Mouse (Mus musculus): ENCODE measurements at regions not wholly inside any gene's neighbourhood (a gene's known extent, or its start where the extent isn't known, plus 50 kb on each side); places are given as distances from the start of the nearest gene placed in this dataset.

GRCm38 (mm10) chr1:159148498-159149187 is 83.5 kb upstream of the Cop1 start:
- 73% methylated on average over 9 of the region's 9 CpGs for WGBS
- H3K4me1 ChIP-seq (replicated peaks; ENCODE audit: control insufficient read depth, insufficient read depth, low read length): no peaks in the 10 kb centered on the region
- no peaks in the 10 kb centered on the region for H3K36me3 ChIP-seq (ENCODE audit: control insufficient read depth, insufficient read depth, low read length)
- H3K9me3 ChIP-seq (ENCODE audit: control insufficient read depth, low read length): no peaks in the 10 kb centered on the region
- no peak overlapping the region for H3K9ac ChIP-seq (ENCODE audit: low read length)
- no peak overlapping the region for H3K27ac ChIP-seq (ENCODE audit: low read depth)
- DNase-seq (ENCODE audit: low spot score) (no peak), ATAC-seq (replicated peaks; ENCODE audit: low FRiP score, low TSS enrichment, low read depth) (no peak)
- H3K4me3 ChIP-seq (ENCODE audit: low read depth, low read length): no peak overlapping the region
- H3K4me2 ChIP-seq (ENCODE audit: low read length): no peak overlapping the region
- H3K27me3 ChIP-seq (replicated peaks; ENCODE audit: control insufficient read depth, insufficient read depth, low read length): no peaks in the 10 kb centered on the region

DNA sequence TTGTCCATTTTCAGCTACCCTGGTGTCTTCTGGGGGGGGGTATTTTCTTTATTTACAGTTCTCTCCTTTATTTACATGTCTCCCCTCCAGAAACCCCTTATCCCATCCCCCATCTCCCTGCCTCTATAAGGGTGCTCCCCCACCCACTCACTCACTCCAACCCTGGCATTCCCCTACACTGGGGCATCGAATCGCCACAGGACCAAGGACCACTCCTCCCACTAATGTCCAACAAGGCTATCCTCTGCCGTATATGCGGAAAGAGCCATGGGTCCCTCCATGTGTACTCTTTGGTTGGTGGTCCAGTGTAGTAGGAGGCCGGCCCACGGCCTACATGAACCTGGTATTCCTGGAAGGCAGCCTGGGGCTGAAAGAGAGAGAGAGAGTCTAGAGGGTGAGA is 82.9 kb upstream of the Cop1 start:
- WGBS: 82% methylated on average over 6 of the region's 6 CpGs
- no peak for ATAC-seq (replicated peaks; ENCODE audit: low FRiP score, low TSS enrichment, low read depth)
- DNase-seq (ENCODE audit: low spot score): no peak
- no peaks in the 10 kb centered on the region for H3K27me3 ChIP-seq (replicated peaks; ENCODE audit: control insufficient read depth, insufficient read depth, low read length)
- H3K36me3 ChIP-seq (ENCODE audit: control insufficient read depth, insufficient read depth, low read length): no peaks in the 10 kb centered on the region
- H3K27ac ChIP-seq (ENCODE audit: low read depth): no peak overlapping the region
- H3K9ac ChIP-seq (ENCODE audit: low read length): no peak overlapping the region
- no peaks in the 10 kb centered on the region for H3K9me3 ChIP-seq (ENCODE audit: control insufficient read depth, low read length)
- H3K4me1 ChIP-seq (replicated peaks; ENCODE audit: control insufficient read depth, insufficient read depth, low read length): no peaks in the 10 kb centered on the region
- H3K4me3 ChIP-seq (ENCODE audit: low read depth, low read length): no peak overlapping the region
- no peak overlapping the region for H3K4me2 ChIP-seq (ENCODE audit: low read length)

- H3K27ac ChIP-seq (ENCODE audit: low read depth): no peak overlapping the region
- H3K27me3 ChIP-seq (replicated peaks; ENCODE audit: control insufficient read depth, insufficient read depth, low read length): no peaks in the 10 kb centered on the region
- H3K4me3 ChIP-seq (ENCODE audit: low read depth, low read length): no peak overlapping the region
- no peak for DNase-seq (ENCODE audit: low spot score)
- H3K4me2 ChIP-seq (ENCODE audit: low read length): no peak overlapping the region
- ATAC-seq (replicated peaks; ENCODE audit: low FRiP score, low TSS enrichment, low read depth): no peak
- H3K4me1 ChIP-seq (replicated peaks; ENCODE audit: control insufficient read depth, insufficient read depth, low read length): no peaks in the 10 kb centered on the region
- no peaks in the 10 kb centered on the region for H3K36me3 ChIP-seq (ENCODE audit: control insufficient read depth, insufficient read depth, low read length)
- 41% methylated on average over 6 of the region's 6 CpGs for WGBS
- H3K9me3 ChIP-seq (ENCODE audit: control insufficient read depth, low read length): no peaks in the 10 kb centered on the region
- no peak overlapping the region for H3K9ac ChIP-seq (ENCODE audit: low read length)
Observed at GRCm38 (mm10) chr1:159149721-159150120, 82.4 kb upstream of the Cop1 start.

DNA sequence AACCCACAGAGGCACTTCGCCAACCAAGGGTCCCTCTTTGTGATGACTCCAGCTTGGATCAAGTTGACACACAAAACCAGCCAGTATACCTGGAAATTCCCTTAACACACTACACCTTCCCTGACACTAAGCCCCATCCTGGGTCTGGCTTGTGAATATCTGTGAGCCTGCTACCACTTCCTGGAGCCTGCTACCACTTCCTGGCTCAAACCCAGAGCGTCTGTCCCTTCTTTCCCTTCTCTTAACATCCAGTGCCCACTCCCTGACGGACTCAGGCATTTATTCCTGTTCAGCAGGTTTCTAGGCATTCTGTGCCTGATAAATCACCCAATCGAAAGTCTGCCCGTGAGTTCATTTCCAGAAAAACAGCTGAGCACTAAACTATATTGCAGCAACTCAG is 81.8 kb upstream of the Cop1 start:
- no peak overlapping the region for H3K27ac ChIP-seq (ENCODE audit: low read depth)
- no peak overlapping the region for H3K4me3 ChIP-seq (ENCODE audit: low read depth, low read length)
- ATAC-seq (replicated peaks; ENCODE audit: low FRiP score, low TSS enrichment, low read depth): no peak
- no peak overlapping the region for H3K9ac ChIP-seq (ENCODE audit: low read length)
- no peaks in the 10 kb centered on the region for H3K9me3 ChIP-seq (ENCODE audit: control insufficient read depth, low read length)
- no peaks in the 10 kb centered on the region for H3K27me3 ChIP-seq (replicated peaks; ENCODE audit: control insufficient read depth, insufficient read depth, low read length)
- H3K36me3 ChIP-seq (ENCODE audit: control insufficient read depth, insufficient read depth, low read length): no peaks in the 10 kb centered on the region
- no peaks in the 10 kb centered on the region for H3K4me1 ChIP-seq (replicated peaks; ENCODE audit: control insufficient read depth, insufficient read depth, low read length)
- WGBS: 65% methylated on average over 5 of the region's 5 CpGs
- no peak overlapping the region for H3K4me2 ChIP-seq (ENCODE audit: low read length)
- no peak for DNase-seq (ENCODE audit: low spot score)

- Histone ChIP-seq H3K27me3 (replicated peaks; ENCODE audit: control insufficient read depth, insufficient read depth, low read length) (no peaks in the 10 kb centered on the region), H3K4me2 (ENCODE audit: low read length) (no peak overlapping the region), H3K9me3 (ENCODE audit: control insufficient read depth, low read length) (no peaks in the 10 kb centered on the region), H3K9ac (ENCODE audit: low read length) (no peak overlapping the region), H3K27ac (ENCODE audit: low read depth) (no peak overlapping the region), H3K4me1 (replicated peaks; ENCODE audit: control insufficient read depth, insufficient read depth, low read length) (no peaks in the 10 kb centered on the region), H3K36me3 (ENCODE audit: control insufficient read depth, insufficient read depth, low read length) (no peaks in the 10 kb centered on the region), H3K4me3 (ENCODE audit: low read depth, low read length) (no peak overlapping the region)
- 54% methylated on average over 3 of the region's 3 CpGs for WGBS
- ATAC-seq (replicated peaks; ENCODE audit: low FRiP score, low TSS enrichment, low read depth) (no peak), DNase-seq (ENCODE audit: low spot score) (no peak)
Observed at GRCm38 (mm10) chr1:159156428-159156827, 75.7 kb upstream of the Cop1 start.

DNA sequence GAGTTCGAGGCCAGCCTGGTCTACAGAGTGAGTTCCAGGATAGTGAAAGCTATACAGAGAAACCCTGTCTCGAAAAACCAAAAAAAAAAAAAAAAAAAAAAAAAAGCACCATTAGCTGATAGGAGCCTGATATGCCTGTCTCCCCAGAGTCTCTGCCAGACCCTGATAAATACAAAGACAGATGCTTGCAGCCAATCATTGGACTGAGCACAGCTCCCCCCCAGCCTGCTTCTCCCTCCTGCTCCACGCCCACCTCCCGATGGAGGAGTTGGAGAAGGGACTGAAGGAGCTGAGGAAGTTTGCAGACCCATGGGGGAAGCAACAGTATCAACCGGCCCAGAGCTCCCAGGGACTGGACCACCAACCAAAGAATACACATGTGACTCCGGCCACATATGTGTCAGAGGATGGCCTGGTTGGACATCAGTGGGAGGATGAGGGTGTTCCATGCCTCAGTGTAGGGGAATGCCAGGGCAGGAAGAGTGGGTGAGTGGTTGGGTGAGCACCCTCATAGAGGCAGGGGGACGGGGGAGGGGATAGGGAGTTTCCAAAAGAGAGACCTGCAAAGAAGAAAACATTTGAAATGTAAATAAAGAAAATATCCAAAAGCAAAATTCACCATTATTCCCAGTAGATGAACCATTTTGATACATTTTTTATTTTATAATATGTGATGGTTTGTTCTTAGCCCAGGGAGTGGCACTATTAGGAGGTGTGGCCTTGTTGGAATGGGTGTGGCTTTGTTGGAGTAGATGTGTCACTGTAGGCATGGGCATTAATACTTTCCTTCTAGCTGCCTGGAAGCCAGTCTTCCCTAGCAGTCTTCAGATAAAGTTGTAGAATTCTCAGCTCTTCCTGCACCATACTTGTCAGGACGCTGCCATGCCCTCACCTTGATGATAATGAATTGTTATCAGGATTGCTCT is 71.8 kb upstream of the Cop1 start:
- no peak overlapping the region for H3K9ac ChIP-seq (ENCODE audit: low read length)
- H3K4me2 ChIP-seq (ENCODE audit: low read length): no peak overlapping the region
- ATAC-seq (replicated peaks; ENCODE audit: low FRiP score, low TSS enrichment, low read depth) (no peak), DNase-seq (ENCODE audit: low spot score) (no peak)
- H3K4me3 ChIP-seq (ENCODE audit: low read depth, low read length): no peak overlapping the region
- peaks cover 4% of the 10 kb centered on the region; the same call in 1 of the 2 replicates for H3K4me1 ChIP-seq (replicated peaks; ENCODE audit: control insufficient read depth, insufficient read depth, low read length)
- no peaks in the 10 kb centered on the region for H3K36me3 ChIP-seq (ENCODE audit: control insufficient read depth, insufficient read depth, low read length)
- H3K27me3 ChIP-seq (replicated peaks; ENCODE audit: control insufficient read depth, insufficient read depth, low read length): no peaks in the 10 kb centered on the region
- no peak overlapping the region for H3K27ac ChIP-seq (ENCODE audit: low read depth)
- WGBS: 79% methylated on average over 8 of the region's 8 CpGs
- H3K9me3 ChIP-seq (ENCODE audit: control insufficient read depth, low read length): no peaks in the 10 kb centered on the region

- peak; percentile 51 for DNase-seq (ENCODE audit: low spot score)
- no peak overlapping the region for H3K4me3 ChIP-seq (ENCODE audit: low read depth, low read length)
- peak overlapping the region; percentile 2 for H3K27ac ChIP-seq (ENCODE audit: low read depth)
- H3K9ac ChIP-seq (ENCODE audit: low read length): no peak overlapping the region
- no peaks in the 10 kb centered on the region for H3K27me3 ChIP-seq (replicated peaks; ENCODE audit: control insufficient read depth, insufficient read depth, low read length)
- 23% methylated on average over 4 of the region's 4 CpGs for WGBS
- H3K36me3 ChIP-seq (ENCODE audit: control insufficient read depth, insufficient read depth, low read length): no peaks in the 10 kb centered on the region
- H3K4me1 ChIP-seq (replicated peaks; ENCODE audit: control insufficient read depth, insufficient read depth, low read length): peaks cover 4% of the 10 kb centered on the region; the same call in 1 of the 2 replicates
- ATAC-seq (replicated peaks; ENCODE audit: low FRiP score, low TSS enrichment, low read depth): no peak
- H3K4me2 ChIP-seq (ENCODE audit: low read length): peak overlapping the region; percentile 9; the same call in 1 of the 2 replicates
- no peaks in the 10 kb centered on the region for H3K9me3 ChIP-seq (ENCODE audit: control insufficient read depth, low read length)
Observed at GRCm38 (mm10) chr1:159163113-159163885, 68.8 kb upstream of the Cop1 start.

GRCm38 (mm10) chr1:159182031-159182430 is 50.1 kb upstream of the Cop1 start:
- no peak overlapping the region for H3K9ac ChIP-seq (ENCODE audit: low read length)
- H3K27ac ChIP-seq (ENCODE audit: low read depth): no peak overlapping the region
- no peak overlapping the region for H3K4me3 ChIP-seq (ENCODE audit: low read depth, low read length)
- no peaks in the 10 kb centered on the region for H3K27me3 ChIP-seq (replicated peaks; ENCODE audit: control insufficient read depth, insufficient read depth, low read length)
- H3K9me3 ChIP-seq (ENCODE audit: control insufficient read depth, low read length): no peaks in the 10 kb centered on the region
- H3K4me1 ChIP-seq (replicated peaks; ENCODE audit: control insufficient read depth, insufficient read depth, low read length): no peaks in the 10 kb centered on the region
- ATAC-seq (replicated peaks; ENCODE audit: low FRiP score, low TSS enrichment, low read depth): no peak
- H3K36me3 ChIP-seq (ENCODE audit: control insufficient read depth, insufficient read depth, low read length): no peaks in the 10 kb centered on the region
- DNase-seq (ENCODE audit: low spot score): no peak
- no peak overlapping the region for H3K4me2 ChIP-seq (ENCODE audit: low read length)

Measured in intestine, embryonic 14.5 days (tissue).